Mouse (Mus musculus) right cerebral cortex, adult 18-20 months (tissue): Measurements from ENCODE around the gene Clec1b.

Source experiments
- DNase-seq: peaks from one replicate; pipeline ENCODE4 v3.0.0; 2022; ENCODE audit warnings: mixed read lengths

Clec1b gene

DNA sequence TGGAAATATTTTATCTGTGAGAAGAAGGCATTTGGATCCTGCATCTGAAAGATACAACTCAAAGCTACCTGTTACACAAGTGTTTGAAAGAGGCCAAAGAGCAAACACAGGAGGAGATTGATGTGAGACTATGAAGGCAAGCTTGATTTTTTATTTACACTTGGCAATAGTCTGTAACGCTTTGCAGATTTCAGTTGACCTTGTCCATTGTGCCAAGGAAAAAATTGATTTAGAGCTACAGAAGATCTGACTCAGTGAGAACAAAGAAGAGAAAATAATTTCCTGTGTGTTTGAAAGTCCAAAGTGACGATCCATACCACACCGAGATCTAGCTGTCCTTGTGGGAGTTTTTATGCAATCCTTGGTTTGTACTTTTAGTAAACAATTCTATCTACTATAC, 25.2 kb downstream of the Clec1b start:
- DNase-seq, result no peak

GRCm38 (mm10) chr6:129423040-129423733, 26.1 kb downstream of the Clec1b start:
- no peak for DNase-seq

GRCm38 (mm10) chr6:129423734-129424072, 26.6 kb downstream of the Clec1b start:
- peak; percentile 44 for DNase-seq

DNA sequence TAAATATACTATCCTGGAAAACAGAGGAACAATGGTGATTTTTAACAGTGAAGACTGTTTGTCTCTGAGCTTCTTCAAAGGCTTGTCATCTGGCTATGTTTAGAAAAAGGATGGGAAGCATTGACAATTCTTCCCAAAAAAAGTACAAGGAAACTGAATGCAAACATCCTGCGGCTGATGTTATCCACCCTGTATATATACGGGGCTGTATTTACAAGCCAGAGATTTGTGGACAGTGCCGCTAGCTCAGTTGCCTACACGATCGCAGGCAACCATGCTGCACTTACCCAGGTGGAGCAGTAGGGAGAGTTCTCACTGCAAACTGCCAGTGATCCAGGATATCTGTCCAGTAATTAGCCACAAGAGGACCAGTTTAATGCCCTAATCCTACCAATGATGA, 28.1 kb downstream of the Clec1b start:
- no peak for DNase-seq

DNA sequence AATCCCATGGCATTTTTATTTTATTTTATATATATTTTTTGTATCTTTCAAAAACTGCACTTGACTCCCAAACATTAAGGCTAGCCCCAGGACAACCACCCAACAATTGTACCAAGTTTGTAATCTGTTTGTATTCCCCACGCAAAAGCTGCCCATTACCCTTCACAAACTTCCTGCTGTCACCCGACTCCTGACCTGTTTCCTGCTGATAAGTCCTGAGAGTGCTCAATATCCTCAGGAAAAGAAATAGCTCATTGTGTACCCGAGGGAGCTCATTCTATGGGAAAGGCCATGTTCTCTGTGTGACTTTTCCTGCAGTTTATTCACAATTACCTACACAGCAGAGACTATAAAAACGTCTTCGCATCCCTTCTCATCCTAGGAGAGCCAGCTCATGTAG, 28.7 kb downstream of the Clec1b start:
- no peak for DNase-seq

- DNase-seq, result no peak
These were observed 30.2 kb downstream of the Clec1b start for GRCm38 (mm10) chr6:129427281-129427680.

DNA sequence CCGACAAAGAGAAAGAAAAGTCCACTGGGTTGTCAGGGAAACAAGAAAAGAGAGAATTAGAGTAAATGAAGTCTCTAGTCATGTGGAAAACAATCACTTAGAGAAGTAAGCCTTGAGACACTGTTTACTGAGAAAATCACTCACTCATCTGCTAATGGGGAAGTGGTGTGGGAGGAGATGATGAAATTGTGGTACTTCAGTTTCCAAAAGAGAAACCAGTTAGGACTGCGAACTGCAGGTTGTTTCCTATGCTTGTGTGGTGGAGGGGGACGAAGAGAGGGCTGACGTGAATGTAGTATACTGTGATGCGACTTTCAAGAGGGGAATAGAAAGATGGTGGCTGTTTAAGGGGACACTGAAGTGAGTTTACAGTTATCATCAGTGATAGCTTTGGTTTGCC, 37.1 kb downstream of the Clec1b start:
- no peak for DNase-seq

DNA sequence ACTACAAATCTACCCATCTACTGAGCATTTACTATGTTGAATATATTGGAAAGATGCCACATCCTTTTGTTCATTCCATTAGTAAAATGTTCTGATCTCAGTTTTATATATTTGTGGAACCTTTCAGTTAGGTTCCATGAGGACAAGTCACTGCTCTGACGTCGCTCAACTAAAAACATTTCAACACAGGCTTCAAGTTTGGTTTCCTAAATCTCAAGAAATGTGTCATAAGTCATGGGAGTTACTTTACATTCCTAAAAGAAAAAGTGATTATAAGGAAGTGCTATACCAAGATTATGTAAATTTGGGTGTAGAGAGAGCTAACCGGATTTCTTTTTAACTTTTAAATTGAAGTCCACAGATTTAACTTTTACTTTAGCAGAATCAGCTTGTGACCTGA, 38.9 kb downstream of the Clec1b start:
- no peak for DNase-seq

DNA sequence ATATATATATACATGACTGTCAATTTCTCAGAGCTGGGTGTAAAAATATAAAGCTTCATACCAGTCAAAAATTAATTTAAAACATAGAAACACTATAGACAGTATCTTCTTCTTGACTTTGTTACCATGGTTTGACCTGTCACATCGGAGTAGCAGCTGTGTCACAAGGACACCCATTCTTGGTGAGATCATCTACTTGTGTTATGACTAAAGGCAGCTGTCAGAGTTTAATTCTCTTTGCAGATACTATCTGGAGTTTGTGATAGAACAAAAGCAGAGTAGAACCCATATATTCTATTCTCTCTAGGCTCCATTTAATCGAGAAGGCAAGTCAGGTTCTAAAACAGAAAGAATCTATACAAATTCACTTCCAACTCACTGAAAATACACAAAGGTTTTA, 40.9 kb downstream of the Clec1b start:
- DNase-seq, result no peak

DNA sequence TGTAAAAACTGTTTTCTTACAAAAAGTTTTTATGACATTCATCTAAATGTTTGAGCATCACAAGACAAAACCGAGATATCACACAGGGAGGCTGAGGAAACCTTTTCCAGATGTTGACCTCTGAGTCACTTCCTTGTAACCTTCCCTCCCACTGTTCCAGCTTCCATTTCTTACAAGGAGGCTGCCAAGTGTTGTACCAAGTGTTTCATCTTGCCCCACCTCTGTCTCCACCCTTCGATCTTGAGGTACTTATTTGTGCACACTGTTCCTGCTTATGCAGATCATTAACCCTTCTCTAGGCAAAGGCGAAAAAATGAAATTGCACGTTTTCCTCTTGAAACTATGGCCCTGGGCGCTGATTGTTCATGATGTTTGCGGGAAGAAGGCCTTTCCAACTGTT, 52.6 kb downstream of the Clec1b start:
- no peak for DNase-seq

GRCm38 (mm10) chr6:129451411-129452039, 54.4 kb downstream of the Clec1b start, which contains the start of gene Clec1a:
Clec1a (minus strand) TSS chr6:129452000.
- DNase-seq, result no peak
